Comparison of ENCODE assay signal across 20 mouse cellular contexts in genomic region chr15:77732851-77733250, GRCm38 (mm10). TPM values are rescaled to one million over a fixed set of nuclear protein-coding genes. Genes with fewer than 3 reads are reported as not detected.
"Had no signal": no experiment of that assay in that cellular context is flagged by ENCODE, and none has a peak within 500 bp of the region (broad histone marks: within the 10 kb centered on the region; RNA-seq: fewer than 3 reads in every experiment).

No protein-coding gene starts in this region.

RNA-seq across cellular contexts. Expression of gene Apol9b, which starts 4.0 kb away (rescaled TPM):
- polyA plus RNA-seq: heart, embryonic 10.5 days; heart, embryonic 14.5 days; hindbrain, embryonic 10.5 days; hindbrain, embryonic 11.5 days; hindbrain, embryonic 12.5 days; hindbrain, embryonic 13.5 days; hindbrain, embryonic 15.5 days; kidney, embryonic 14.5 days; kidney, embryonic 15.5 days had no signal

RNA-seq across cellular contexts. Expression of gene Apol8, which starts 24.0 kb away (rescaled TPM):
- polyA plus RNA-seq: heart, embryonic 14.5 days; heart, embryonic 15.5 days; hindbrain, embryonic 14.5 days; intestine, embryonic 14.5 days; intestine, postnatal 0 days; kidney, embryonic 14.5 days; kidney, postnatal 0 days; large intestine, adult 2 months had no signal

RNA-seq across cellular contexts. Expression of gene Apol7e, which starts 34.2 kb away (rescaled TPM):
- polyA plus RNA-seq: heart, embryonic 10.5 days; heart, embryonic 12.5 days; heart, postnatal 0 days; hindbrain, embryonic 10.5 days; hindbrain, embryonic 11.5 days; hindbrain, embryonic 12.5 days; hindbrain, embryonic 13.5 days; hindbrain, embryonic 14.5 days; hindbrain, embryonic 15.5 days; hindbrain, embryonic 16.5 days; hindbrain, postnatal 0 days; kidney, embryonic 14.5 days; kidney, embryonic 15.5 days; kidney, embryonic 16.5 days; kidney, postnatal 0 days had no signal
